Mouse (Mus musculus) yolk sac, embryonic 10.5 days (tissue): ENCODE results near the gene Wnt6.

Source experiments
- DNase-seq: peaks from one replicate; pipeline ENCODE4 v3.0.0-alpha.2; 2017; ENCODE audit warnings: low spot score

Gene Wnt6

DNA sequence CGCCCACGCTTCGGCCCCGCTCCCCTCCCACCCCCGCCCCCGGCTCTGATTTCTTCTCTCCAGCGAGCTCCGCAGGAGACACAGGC, at the start of gene Wnt6:
Gene Wnt6 (plus strand): TSS at position 48 of the 86 bp plus-strand sequence.
- DNase-seq = no peak

DNA sequence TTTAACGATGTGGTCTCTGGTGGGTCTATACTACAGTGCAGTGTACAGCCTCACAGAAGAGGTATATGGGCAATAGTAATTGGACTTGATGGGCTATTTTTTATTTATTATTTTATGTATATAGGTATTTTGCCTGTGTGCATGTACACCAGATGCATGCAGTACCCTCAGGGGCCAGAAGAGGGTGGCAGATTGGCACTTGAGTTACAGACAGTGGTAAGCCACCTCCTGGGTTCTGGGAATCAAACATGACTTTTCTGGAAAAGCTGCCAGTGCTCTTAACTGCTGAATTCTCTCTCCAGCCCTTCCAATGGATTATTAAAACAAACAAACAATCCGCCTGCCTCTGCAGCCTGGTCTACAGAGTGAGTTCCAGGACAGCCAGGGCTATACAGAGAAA, 47.9 kb upstream of the Wnt6 start:
- DNase-seq = no peak

DNA sequence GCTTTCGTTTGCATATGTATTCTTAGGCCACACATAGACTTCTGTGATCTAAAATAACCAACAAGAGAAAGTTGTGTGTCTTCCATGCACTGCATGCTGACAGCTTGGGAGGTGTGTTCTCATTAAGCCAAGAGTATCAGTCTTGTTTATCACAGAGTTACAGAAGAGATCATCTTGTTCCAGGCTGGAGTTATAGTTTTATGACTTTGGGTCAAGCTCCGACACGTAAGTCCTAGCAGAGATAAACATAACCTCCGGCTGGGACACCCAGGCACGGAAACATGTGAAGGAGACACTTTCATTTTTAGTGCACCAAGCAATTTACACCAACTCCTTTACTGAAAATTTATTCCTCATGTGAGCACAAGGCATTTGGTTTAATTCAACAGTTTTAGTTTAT, 45.6 kb upstream of the Wnt6 start:
- no peak for DNase-seq

DNA sequence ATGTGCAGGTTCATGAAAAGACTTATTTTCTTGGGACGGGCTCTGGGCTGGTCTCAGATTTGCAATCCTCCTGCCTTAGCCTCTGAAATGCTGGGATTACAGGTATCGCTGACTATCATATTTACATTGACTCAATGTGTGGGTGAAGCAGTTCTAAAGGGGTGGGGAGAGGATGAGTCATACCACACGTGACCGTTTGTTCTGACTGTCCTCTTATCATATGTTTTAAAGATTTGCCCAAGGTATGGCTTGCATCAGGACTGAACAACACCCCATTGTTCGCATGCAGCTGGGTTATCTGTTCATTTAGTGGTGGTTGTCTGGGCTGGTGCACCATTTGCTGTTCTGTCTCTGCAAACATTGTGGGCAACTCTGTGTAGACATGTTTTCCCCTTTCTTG, 45.0 kb upstream of the Wnt6 start:
- DNase-seq = no peak

DNA sequence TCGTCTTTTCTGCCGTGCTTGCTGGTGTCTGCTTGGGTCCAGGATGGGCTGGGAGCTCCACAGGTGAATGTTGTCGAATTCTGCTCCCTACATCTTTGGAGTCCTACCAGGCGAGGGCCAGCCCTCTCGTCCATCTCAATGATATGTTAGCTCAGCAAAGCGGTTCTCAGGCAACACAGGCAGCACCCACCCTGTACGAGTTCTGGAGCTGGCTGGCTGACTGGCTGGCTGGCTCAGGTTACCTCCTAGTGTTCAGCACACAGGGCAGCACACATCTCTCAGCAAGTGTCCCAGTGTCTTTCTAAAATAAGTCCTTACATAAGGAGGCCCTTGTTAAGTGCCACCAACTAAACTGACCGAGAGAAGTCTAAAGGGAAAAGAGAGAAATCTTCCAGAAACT, 43.2 kb upstream of the Wnt6 start:
- DNase-seq = no peak

DNA sequence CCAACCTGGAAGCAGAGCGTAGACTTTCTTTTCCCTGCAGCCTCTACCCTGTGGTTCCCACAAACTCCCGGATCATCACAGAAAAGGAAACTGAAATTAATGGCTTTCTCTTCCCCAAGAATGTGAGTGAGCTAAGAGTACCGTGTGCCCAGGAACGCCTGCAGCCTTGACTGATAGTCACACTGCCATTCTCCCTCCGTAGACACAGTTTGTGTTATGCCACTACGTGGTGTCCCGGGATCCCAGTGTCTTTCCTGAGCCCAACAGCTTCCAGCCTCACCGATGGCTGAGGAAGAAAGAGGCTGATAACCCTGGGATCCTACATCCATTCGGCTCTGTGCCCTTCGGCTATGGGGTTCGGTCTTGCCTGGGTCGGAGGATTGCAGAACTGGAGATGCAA, 34.7 kb upstream of the Wnt6 start:
- no peak for DNase-seq

DNA sequence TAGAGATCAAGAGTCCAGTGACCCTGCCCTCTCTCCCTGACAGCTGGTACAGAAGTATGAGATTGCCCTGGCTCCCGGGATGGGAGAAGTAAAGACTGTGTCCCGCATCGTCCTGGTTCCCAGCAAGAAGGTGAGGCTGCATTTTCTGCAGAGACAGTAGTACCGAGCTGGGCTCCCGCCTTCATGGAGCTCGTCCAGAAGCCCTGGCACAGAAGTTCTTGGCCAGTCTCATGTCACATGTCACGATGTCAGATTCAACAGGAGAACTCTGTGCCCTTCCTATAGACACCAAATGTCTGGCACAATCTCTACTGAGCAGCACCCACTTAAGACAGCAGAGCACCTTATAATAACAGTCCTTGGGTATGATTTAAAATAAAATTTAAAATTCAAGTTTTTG, 34.2 kb upstream of the Wnt6 start:
- no peak for DNase-seq

DNA sequence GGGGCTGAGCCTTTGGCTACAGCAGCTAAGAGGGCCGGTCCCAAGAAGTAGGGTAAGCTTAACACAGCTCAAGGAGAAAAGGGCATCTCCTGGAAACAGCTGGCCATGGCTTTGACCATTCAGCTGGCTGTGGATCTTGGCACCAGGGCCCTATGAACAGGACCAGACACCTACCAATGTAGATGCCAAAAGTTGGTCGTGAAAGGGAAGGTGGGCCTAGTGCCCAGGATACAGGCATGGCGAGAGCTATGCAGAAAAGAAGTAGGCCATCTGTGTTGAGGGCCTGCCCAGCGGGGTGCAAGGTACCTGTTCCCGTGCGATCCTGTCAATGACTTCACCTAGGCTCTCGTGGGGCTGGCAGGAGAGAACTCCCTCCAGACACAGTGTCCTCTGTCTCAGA, 30.8 kb upstream of the Wnt6 start:
- no peak for DNase-seq

DNA sequence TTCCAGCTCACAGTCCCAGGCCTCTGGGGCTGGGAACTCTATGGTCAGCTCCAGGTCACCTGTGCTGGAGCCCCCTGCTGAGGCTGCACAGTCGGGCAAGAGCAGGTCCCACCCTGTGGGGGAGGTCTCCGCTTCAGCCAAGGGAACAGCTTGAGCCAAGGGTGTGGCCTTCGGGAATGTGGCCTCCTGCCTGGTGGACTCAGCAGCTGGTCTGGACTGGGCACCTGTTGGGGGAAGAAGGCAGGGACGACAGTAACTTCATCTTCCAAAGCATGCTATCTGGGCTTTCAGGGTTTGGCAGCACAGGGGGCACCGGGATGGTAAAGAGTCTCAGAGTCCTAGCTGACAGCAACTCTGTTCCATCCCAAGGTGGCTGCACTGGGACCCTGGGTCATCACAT, 24.4 kb upstream of the Wnt6 start:
- no peak for DNase-seq

DNA sequence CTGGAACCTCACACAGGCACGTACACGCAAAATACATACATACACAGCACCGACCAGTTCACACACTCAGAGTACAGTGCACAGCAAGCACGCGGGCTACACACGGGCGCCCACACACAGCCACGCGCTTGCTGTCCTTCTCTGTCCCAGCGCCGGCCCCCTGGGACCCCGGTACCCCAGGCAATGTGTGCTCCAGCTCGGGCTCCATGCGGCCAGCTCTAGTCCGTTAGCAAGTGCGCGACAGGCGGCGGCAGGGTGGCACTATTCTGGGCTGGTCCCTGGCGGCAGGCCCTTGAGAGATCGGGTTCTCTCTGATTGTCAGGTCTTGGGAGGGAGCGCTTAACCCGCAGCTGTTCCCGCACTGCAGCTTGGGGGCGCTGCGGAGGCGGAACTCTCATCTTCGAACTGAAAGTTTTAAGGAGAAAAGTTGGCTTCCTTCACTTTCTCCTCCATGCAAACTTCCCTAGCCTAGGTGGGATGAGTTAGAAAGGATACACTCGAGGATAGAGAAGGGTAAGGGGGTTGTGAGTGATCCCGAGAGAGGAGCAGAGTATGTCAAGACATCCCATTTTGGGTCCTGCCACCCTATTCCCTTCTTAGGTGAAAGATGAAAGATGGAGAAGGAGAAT, 22.9 kb upstream of the Wnt6 start, which contains the start of gene Prkag3:
Gene Prkag3 (minus strand): TSS at position 579 of the 629 bp plus-strand sequence.
- no peak for DNase-seq

DNA sequence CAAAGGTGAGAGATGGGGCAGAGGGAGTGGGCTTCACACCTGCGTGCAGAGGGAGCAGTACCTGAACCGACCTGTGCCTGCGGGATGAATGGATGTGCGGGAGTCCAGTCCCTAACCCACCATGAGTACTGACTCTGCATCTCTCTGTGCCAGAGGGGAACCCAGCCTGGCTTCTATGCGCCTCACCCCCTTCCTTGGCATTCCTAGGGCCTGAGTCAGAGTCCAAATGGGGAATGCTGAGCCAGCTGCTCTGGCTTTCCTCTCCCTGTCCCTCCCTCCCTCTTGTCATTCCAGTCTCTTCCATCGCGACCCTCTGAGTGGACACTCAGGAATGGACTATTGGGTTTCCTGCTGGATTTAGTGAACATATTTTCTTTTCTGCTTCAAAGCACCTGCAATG, 22.4 kb upstream of the Wnt6 start:
- peak; percentile 23 for DNase-seq

DNA sequence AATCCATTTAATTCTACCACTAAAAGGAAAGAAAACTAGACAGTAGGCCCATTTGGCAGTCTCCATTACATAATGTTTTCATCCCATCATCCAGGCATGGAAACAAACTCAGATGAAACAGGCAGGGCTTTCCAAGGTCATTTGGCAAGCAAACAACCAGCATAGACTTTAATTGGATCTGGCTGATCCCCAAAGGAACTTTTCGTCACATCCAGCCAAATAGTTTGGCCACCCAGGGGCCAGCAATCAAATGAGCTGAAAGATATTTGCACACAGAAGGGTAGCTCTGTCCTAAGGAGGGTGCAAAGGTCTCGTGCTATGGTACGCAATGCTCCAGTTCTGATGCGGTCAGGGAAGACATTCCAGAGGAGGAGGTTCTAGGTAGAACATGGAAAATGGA, 21.0 kb upstream of the Wnt6 start:
- peak; percentile 29 for DNase-seq

DNA sequence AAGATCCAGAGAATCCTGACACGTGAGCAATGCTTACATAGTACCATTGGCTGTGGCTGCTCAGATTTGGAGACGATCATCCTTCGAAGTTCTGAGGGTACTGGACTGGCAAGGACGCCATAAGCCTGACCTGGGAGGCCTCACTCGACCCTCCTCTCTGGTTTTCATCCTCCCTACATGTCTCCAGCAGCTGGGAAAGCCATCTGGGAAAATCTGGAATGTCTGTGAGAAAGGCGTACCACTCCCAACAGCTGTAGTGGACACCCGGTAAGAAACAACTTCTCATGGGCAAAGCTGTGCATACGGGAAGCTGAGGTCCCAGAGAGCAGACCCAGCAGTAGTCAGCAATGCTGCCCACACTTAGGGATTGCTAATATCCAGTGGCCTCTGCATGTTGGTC, 19.5 kb upstream of the Wnt6 start:
- no peak for DNase-seq

DNA sequence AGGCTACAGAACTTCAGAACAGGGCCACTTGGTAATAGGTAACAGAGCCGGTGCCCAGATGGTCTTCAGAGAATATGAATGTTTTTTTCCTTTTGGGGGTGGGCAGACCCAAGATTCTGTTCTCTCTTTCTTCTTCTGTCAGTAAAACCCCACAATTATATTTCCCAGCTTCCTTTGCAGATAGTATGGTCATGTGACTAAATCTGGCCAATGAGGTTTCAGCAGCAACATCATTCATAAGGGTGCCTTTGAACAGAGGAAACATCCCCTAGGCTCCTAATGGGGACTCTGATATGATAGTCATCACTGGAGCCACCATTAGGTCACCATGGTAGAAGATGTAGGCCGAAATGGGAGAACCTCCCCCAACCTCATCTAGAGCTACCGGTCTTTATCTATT, 18.9 kb upstream of the Wnt6 start:
- no peak for DNase-seq

DNA sequence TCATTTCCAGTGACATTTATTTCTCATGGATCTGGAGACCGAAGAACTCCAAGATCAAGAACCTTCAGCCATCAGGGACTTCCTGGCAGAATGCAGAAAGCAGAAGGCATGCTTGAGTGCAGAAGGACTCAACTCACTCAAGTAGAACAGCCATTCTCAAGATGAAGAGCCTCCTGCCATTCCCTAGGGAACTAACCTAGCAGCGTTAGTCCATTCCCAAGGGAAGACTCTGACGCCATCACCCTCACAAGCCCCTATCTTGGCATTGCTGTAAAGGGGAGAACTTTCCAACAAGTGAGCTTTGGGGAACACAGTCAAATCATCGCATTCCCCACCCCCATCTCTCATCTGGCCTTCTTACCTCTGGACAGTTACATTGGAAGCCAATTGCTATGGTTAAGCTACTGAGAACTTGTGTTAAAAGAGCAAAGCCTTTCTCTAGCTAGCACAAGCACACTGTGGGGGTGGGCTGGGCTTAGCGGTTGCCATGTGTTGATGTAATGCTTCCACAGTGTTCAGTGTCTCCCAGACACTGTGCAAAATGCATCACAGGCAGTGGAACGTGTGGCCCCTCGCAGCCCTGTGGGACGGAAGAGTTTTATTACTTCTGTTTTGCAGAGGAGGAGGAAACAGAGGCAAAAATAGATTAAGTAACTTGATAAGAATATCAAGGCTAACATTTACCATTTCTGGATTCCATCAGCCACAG, 18.3 kb upstream of the Wnt6 start:
- DNase-seq = no peak

DNA sequence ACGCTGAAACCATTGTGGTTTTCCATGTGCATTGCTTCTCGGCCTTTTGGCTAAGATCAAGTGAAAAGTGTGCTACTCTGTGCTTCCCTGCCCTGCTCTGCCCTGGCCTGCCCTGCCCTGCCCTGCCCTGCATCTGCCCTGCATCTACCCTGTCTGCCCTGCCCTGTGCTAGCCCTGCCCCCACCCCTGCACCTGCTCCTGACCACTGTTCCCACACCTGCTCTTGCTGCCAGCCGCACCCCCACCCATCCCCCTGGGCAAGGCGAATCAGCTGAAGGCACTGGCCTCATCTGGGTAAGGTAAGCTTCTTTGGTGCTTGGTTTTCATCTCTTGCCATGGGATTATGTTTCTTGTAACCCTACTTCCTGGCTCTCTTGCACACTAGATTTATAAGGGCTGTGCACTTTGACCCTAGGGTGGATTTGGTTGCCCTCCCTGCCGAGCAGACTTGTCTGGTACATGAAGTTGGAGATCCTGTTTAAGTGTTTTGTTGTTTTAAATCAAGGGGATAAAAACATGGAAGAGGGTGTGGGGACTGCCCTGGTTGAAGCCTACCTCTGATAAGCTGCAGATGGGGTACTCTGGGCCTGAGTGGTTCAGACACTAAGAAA, 17.4 kb upstream of the Wnt6 start:
- DNase-seq = no peak

DNA sequence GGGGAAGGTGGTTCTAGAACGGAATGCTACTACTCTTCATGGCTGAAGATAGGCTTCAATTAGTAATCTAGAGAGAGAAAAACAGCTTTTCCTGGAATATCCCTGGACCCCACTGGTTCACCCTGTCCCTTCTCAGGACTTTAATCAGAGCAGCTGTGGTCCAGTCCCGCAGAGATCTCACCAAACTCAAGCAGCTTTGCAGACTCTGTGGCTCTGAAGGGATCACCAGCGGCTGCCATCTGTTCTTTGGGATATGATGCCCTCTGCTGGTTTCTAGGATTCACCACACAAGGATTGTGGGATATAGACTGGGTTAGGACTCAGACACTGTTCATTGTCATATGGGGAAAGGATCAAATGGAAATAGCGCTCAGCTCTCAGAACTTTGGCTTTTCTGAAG, 11.9 kb upstream of the Wnt6 start:
- no peak for DNase-seq

DNA sequence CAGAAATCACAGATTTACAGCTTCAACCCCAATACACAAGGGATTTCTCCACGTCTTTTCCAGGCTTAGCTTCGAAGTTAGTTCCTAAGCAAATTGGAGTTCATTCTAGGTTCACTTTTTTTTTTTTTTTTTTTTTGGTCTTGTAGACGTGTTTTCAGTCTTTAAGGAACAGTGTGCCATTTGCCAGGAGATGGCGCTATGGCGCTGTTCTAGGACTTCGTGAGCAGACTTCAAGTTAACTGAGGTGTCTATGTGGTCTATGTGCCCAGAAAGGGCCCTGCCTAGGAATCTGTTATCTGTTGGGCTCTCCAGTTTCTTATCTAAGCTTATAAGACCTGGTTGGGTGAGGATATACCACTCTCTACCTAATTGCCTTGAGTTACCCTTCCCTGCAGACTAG, 8.6 kb upstream of the Wnt6 start:
- DNase-seq = peak; percentile 38

DNA sequence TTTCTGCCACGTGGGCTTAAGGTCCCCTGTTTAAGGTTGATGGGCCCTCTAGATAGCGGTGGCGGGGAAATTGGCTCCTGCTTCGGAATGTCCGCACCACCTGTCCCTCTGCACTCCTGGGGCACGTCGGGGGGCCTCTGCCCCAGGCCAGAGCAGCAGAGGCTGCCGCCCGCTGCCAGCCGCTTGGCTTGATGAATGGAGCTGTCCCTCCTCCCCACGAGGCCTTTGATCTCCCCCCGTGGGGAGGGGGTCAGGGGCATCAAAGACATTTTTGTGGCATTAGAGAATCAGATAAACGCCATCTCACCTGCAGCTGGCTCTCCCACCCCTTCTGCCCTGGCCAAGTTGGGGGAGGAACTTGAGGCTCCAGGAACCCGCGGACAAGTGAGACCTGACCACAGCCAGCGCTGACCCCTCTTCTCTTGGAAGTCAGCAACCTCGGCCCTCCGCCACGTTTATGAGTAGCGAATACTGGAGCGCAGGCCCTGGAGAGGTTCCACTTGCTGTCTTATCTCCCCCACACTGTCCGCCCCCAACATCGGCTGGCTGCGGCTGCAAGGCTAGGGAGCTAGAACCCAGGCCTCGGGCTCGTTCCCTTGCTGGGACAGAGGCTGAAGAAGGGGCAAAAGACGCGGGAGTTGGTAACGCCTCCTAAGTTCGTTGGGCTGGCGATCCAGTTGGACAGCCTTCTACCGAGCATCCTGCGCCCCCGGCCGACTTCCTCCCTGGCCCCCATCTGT, 795 bp upstream of the Wnt6 start:
- DNase-seq = no peak

DNA sequence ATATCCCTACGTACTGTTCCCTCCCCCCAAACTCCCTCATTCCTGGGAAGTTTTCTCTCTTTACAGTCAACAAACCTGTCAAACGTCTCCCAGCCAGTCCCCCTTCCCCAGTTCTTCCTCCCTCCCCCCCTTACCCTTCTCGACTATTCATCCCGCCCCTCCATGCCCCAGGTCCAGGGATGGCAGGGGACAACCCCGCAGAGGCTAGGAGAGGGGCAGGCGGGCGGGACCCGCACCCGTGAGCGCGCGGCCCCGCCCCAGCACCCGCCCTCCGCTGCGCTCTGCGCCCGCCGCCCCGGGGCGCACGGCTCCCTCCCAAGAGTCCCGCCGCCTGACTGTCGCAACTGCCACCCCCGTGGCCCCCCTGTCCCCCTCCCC, 236 bp upstream of the Wnt6 start:
- no peak for DNase-seq

DNA sequence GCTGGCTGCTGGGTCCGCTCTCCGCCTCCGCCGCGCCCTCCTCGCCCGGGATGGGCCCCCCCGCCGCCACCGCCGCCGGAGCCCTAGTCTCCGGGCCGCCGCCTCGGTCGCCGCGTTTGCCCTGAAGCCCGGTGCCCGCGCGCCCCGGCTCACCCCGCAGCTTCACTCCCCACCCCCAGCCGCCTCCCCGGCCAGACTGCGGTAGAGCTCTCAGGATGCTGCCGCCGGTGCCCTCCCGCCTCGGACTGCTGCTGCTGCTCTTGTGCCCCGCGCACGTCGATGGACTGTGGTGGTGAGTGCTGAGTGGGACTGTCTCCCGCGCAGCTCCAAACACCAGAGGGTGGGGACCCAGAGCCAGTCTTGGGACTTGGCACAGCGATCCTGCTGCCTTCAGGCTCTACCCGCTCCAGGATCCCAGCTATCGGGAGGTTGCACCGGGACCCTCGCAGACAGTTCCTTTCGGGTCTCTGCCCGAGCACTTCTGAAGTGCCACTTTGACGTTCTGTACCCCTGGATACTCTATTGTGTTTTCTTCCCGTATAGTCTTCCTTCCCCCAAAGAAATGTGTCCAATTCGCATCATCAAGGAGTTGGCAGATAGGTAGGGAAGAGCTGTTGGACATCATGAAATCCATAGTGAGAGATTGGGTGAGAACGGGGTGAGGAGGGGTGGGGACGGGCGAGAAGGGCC, 384 bp downstream of the Wnt6 start:
- no peak for DNase-seq

DNA sequence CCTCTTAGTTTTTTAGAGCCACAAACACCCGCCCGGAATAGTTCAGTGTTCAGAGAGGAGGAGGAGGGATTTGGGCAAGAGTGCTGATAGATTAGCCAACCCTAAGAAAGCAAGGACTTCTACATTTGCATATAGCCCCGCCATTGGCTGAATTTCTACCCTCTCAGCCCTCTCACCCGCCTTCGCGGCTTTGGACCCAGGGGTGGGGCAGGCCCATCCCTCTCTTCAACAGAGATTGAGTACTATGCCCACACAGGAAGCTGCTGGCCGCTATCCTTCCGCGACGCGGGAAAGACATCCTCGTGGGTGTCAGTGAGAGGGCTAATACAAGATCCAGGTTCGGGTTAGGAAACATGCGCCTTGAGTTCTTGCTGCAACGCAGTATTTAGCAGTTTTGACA, 1.4 kb downstream of the Wnt6 start:
- DNase-seq = peak; percentile 84

DNA sequence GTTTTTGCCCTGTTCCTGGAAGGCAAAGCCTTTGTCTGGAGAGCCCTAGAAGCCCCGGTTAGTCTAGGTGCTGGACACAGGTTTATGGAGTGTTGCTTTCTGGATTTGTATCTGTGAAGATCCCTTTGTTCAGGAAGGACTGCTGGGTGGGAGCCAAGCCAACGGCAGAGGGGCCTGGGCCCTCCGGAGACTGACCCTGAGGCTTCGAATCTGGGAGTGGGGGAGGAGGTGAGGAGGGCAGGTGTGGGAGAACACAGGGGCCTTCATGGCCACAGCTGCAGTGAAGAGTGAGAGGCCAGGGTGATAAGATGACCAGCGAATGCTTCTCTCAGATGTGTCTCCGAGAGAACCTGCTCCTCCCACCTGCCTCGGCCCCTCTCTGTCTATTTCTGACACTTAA, 2.4 kb downstream of the Wnt6 start:
- DNase-seq = no peak
